Mouse (Mus musculus): ENCODE measurements around the gene Grik1. TPM values are rescaled to one million over a fixed set of nuclear protein-coding genes. Genes with fewer than 3 reads are reported as not detected.
A peak's percentile ranks its signal among the peaks of the same experiment; 100 is the strongest.

Grik1 gene
- polyA plus RNA-seq, 2 experiments from 2014 or later: not detected

- no peak for ATAC-seq
Observed at GRCm38 (mm10) chr16:87957449-87957848, 332.6 kb downstream of the Grik1 start.

DNA sequence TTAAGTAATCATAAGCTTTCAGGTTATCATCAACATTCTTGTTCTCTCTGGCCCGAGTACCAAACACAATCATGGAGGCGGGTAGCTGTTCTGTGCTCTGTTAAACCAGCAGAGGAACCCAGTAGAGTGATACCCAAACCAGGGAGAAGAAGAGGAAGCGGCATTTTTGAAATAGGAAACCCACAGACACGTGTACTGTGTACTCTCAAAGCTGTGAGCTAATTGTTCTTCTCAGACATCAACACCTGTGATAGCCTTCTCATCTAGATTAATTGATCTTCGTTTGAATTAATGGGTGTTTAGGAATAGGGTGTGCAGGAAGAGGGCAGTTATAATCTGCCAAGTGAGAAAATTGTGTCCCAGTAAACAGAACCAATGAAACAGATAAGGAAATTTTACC is 333.9 kb downstream of the Grik1 start:
- no peak for ATAC-seq

DNA sequence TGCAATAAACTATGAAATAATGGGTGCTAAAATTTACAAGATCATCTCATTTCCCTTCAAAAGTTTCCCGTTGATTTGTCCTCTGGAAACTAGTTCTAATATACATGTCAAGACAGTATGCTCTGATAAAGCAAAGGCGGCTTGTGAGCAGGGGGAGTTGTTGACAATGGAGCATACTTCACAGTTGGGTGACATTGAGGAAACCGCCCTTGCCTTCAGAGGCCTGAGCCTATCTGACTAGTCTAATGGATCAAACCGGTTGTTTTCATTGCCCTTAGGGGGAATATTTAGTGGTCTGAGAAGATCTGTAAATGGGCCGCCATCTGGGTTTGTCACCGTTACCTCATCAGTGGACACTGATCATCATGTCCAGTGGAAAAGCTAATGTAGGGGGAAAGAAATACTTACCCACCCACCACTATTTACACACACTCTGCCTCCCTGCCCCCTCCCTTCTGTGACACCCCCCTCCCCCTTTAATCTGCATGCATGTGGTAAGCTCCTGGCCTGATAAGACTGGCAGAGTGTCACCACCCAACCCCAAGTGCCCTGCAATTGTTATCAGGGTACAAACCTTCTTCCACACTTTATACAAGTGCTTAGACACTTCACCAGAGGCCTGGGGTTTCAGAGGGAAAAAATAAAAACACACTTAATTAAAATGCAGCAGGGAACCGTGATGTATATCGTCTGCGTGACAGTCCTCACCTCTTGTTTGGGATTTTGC is 335.2 kb downstream of the Grik1 start:
- ATAC-seq: no peak

GRCm38 (mm10) chr16:87953176-87953575 is 336.9 kb downstream of the Grik1 start:
- ATAC-seq: no peak

DNA sequence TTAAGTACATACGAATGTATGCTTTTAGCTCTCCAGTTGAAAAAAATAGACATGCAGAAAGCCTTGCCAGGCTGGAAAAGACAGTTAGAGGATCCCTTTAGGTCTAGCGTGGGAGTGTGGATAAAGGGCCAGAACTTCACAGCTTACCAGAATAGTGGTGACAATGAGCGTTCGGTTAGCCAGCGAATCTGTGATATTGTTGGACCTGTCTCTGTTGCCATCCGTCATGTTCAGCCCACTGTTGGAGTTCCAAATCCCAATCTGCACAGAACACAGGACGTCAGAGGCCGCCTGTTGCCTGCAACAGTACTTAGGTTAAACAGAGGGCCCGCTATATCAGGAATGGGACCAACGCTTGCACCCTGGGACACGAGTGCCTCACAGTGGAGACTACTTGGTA is 340.2 kb downstream of the Grik1 start:
- ATAC-seq: no peak

DNA sequence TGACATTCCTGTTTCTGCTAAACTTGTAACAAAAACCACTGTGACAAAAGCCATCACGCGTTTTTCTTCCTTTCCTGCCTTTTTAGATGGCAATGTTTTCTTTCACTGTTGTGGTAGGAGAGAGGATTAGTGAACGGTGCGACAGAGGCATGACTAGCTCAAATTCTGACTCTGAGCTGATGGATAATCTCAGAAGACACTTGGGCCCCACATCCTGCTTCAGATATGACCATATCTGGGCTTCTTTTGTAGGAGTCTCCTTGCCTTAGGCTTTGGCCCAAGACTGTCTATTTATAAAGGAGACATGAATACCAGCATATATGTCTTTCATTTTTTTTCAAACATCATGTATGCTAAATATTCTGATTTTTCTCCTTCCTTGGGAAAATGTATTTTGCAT is 341.9 kb downstream of the Grik1 start:
- ATAC-seq: no peak

GRCm38 (mm10) chr16:87944318-87944717 is 345.7 kb downstream of the Grik1 start:
- ATAC-seq: no peak

DNA sequence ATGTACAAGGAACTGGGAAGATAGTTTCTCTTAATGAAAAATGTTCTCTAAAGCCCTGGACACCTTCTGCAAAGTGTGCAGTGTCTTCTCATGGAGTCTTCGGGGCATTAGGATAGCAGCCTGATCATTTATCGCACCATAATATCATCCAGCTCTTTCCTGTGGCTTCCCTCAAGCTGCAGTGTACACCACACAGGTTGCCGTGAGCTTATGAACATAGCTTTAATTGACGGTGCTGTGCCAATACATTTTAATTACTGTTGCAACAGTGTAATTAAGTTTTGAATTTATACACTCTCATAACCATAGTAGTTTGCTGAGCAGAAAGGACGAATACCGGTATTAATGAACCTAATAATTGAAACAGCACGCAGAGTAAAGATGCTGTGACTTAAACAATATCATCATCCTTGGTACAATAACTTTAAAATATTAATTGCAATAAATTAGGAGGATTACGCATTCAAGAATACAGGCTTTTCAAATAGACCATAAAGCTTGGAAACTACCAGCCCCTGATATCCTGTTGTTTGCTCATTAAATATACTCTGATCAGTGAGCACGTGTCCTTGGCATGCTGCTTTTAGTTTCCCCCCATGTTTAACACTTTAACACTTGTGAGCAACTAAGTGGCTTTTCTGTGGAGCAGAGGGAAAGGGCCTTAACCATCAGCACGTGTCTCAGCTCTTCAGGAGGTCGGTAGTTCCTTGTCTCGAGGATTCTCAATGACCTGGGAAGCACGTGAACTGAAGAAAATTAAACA is 347.8 kb downstream of the Grik1 start:
- no peak for ATAC-seq

DNA sequence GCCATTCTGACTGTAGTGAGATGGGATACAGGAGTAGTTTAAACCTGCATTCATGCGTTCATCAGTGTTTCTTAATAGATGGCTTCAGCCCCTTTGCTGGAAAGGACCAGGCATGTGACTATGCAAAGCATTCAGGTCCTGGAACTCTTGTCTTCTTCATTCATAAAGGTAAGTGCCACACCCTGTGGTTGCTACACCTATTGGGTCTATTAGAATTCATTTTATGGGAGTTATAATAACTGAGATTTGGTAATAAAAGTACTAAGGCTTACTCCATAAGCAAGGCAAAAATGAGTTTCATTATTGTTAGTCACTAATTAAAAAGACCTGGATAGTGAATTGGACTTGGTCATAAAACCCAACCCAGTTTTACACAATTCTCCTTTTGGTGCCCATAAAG is 355.4 kb downstream of the Grik1 start:
- ATAC-seq: no peak

GRCm38 (mm10) chr16:87931358-87931757 is 358.7 kb downstream of the Grik1 start:
- no peak for ATAC-seq

DNA sequence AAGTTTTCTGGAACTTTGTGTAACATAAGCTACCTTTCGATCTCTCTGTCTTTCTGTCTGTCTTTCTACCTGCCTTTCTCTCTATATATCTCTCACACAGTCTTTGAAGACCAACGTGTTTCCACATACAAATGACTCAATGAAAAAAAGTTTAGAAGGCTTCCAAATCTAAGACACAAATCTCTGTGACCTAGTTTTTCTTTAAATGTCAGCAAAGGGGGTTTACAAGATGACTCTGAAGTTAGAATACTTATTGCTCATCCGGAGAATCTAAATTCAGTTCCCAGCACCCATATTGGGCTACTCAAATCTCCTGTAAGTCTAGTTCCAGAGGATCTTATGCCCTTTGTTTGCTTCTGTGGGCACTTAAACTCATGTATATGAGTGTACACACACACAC is 359.5 kb downstream of the Grik1 start:
- peak; percentile 43 for ATAC-seq

- no peak for ATAC-seq
Observed at GRCm38 (mm10) chr16:87928671-87929070, 361.4 kb downstream of the Grik1 start.

GRCm38 (mm10) chr16:87917897-87918296 is 372.2 kb downstream of the Grik1 start:
- ATAC-seq: no peak

DNA sequence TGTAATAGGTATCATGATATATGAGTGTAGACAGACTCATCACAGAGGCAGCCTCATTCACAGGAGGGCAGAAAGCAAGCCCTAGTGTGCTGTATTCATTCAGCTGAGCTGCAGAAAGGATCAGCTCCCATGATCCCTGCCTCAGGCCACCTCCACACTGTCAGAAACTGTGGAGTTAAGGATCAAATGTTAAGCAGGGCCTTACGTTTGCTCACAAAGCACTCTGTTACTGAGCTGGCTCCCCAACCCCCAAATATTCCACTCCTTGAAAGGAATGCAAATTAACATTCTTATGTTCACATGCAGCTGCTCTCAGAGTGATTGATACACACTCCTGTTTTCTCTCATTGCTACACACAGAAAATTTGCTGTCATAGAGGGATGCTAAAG is 372.9 kb downstream of the Grik1 start:
- no peak for ATAC-seq

- no peak for ATAC-seq
Observed at GRCm38 (mm10) chr16:87916209-87917156, 373.6 kb downstream of the Grik1 start.

DNA sequence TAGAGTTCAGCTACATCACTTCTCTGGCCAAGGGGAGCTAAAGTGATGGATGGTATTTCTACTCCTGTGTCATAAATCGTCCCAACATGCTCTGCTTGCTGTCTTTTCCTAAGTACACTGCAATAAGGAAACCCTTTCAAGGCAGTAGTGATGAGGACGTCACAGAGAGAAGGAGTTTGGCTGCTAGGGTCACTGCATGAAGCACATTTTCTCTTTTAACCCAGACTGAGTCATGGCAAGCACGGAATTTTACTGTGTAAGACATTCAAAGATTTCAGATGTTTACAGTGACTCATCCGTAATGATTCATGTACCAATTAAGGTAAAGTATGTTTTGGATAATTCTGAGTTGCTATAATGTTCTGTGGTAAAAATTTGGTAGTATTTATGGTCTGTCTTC is 374.9 kb downstream of the Grik1 start:
- ATAC-seq: no peak

- no peak for ATAC-seq
Observed at GRCm38 (mm10) chr16:87913781-87914180, 376.3 kb downstream of the Grik1 start.

DNA sequence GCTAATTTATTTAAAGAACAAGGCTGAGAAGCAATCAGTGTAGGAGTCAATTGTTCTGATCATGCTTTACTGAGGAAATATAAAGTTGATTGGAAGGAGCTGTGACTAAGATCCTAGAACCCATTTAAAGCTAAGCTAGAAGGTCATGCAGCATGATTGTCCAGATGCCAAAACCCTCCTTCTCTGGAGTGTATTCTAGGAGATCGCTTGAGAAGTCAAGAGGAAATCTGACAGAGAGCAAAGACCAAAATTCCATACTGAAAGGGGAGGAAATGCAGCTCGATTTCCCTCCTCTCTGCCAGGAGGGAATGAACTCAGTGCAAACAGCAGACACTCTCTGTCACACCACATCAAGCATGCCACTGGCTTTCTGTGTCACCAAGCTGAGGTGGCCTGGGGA is 378.9 kb downstream of the Grik1 start:
- ATAC-seq: no peak

DNA sequence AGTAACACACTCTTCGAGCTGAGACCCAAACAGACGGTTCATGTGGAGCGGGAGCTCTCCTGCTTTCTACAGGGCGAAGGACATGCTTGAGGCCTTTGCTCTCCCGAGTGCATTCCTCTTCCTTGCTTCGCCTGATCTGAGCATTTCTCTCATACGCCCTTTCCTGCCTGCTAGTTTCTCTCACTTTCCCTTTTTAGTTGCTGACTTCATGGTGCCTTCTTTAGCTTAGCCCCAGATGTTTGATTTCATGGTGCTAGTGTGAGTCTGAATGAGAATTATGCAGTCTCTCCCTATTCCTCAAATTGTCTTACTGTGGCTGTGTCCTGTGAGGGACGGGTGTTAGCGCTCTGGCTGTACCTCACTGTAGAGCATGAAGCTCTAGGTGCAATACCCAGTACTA is 388.0 kb downstream of the Grik1 start:
- ATAC-seq: no peak

DNA sequence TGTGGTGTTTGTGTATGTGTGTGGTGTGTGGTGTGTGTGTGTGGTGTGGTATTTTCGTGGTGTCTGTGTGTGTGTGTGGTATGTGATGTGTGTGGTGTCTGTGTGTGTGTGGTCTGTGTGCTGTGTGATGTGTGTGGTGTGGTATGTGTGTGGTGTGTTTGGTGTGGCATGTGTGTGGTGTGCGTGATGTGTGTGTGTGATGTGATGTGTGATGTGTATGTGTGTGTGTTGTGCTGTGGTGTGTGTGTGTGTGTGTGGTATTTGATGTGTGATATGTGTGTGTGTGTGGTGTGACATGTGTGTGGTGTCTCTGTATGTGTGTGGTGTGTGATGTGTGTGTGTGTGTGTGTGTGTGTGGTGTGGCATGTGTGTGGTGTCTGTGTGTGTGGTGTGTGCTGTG is 388.9 kb downstream of the Grik1 start:
- no peak for ATAC-seq

- ATAC-seq: no peak
Observed at GRCm38 (mm10) chr16:87875927-87876326, 414.1 kb downstream of the Grik1 start.

DNA sequence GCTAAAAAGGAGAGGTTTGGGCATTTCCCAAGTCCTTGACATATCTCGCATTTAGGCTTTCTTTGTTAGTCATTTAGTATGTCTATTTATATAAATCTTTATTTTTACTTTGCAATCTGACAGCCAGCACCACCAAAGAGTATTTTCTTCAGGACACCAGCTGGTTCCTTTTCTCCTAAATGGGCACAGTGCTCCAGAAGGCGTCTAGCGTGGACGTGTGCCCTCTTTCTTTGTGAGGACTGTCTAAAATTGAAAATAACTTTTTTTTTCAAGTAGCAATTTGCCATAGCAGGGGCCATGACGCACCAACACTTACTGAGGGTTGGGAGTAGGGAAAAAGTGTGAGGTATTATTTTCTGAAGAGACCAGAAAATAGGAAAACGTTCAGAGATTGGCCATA is 425.5 kb downstream of the Grik1 start:
- ATAC-seq: no peak

- ATAC-seq: no peak
Observed at GRCm38 (mm10) chr16:87861722-87862121, 428.3 kb downstream of the Grik1 start.
